Mouse (Mus musculus): Measurements from ENCODE around the gene Fzd7.

GRCm38 (mm10) chr1:59436321-59436720, 45.9 kb upstream of the Fzd7 start:
- no peak for TF ChIP-seq POLR2A (IDR thresholded peaks at IDR 0.05; ENCODE audit: low read depth, low read length)
- no peak for TF ChIP-seq CTCF (conservative IDR thresholded peaks at IDR 0.05; ENCODE audit: insufficient read depth, insufficient read length, low read depth, low read length)
